Mouse (Mus musculus): ENCODE measurements around the gene Kdm8.

- TF ChIP-seq POLR2A (IDR thresholded peaks at IDR 0.05; ENCODE audit: extremely low read depth, insufficient read depth, low read length) (no peak), CTCF (IDR thresholded peaks at IDR 0.05; ENCODE audit: extremely low read depth, insufficient read depth, low read length) (peak; percentile 90)
These were observed 25.5 kb downstream of the Kdm8 start for GRCm38 (mm10) chr7:125469937-125470336.

All from cortical plate, adult 2 months (tissue).